Mouse (Mus musculus): ENCODE measurements around the gene Ss18l1.

The Ss18l1 gene

DNA sequence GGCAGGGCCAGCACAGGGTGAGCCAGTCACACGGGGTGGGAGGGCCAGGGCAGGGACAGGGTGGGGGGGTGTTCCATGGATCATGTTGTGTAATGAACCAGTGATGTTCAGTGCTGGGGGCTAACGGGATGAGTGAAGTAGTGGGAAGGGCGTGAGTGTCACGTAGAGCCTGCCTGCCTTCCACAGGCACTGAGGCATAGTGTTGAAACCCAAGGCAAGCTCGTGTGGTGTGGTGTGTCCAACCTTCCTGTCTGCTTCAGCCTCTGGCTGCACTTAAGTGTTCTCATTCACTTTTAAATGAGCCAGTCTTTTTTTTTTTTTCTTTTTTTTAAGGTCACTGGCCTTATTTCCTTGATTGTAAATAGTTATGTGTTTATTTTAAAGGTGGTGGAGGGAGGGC, 7.6 kb upstream of the Ss18l1 start:
- DNase-seq (ENCODE audit: low spot score in 2 of 2), result no peak

DNA sequence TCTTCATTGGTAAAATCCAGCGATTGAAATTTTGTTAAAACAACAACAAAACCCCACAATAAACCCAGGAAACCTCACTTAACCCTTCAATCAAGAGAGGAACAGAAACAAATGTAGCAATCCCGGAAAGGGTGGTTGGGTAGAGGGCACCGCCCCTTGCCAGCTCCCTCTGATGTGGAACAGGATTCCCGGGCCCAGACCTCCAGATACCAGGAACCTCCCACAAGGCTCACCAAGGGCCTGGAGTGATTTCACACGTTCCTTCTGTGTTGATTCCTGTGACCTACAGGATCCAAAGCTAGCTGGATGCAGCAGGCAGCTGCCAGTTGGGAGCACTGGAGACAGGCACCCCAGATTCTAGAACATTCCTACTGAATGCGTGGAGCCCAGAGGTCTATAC, 1.9 kb upstream of the Ss18l1 start:
- no peak for DNase-seq (ENCODE audit: low spot score in 2 of 2)

DNA sequence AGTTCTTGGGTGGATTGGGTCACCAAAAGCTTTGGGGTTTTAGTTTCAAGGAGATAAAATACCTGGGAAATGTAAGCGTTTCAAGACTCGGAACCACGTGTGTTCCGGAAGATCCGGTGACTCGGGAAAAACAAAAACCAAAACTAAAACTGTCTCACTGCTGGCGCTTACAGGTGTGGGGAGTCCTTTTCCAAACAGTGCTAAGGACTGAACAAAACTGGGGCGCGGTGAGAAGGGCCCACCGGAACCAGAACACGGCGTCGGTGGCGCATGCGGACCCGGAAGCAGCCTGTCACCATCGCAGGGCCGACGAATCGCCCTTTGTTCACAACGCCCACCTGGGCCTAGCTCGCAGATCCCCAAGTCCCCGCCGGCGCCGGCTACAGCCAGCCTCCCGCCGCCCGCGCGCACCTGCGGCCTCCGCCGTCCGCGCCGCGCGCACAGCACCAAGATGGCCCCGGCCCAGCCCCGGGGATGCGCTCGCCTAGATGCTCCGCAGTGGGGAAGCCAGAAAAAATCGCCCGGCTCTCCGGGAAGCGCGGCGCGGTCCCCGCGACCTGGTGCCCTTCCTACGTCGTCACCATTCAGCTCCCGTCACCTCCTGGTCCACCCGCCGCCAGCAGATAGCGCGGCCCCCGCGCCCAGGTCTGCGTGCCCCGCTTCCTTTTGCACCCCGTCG, 593 bp upstream of the Ss18l1 start:
- peak in 1 of 2 experiments; percentile 49 for DNase-seq (ENCODE audit: low spot score in 2 of 2)

DNA sequence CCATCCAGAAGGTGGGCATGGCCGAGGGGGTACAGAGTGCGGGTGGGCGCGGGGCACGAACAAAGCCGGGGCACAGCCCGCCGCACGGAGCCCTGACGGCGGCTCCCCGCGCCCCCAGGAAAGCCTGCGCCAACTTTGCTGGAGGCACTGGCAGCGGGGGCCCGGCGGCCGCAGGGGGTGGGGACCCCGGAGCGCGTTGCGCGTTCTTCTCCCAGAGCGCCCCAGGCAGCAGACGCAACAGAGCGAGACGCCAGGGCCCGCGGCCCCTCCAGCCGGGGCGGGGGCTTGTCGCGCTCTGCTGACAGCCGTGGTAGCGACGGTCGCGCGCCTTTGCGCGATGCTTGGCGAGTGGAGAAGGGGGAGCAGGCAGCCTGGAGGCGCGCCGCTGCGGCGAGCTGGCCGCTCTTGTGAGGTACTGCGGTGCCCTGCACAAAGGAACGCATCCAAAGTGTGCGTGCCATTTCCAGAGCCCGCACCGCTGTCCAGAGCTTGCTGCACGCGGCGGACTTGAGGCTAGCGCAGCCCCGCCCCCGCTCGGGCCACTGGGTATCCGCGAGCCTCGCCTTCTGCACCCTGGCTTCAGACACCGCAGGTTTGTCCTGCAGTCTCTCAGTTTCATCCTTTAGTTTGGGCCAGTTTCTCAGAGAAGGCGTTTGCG, 678 bp downstream of the Ss18l1 start:
- DNase-seq (ENCODE audit: low spot score in 2 of 2), result peak; percentile 80

DNA sequence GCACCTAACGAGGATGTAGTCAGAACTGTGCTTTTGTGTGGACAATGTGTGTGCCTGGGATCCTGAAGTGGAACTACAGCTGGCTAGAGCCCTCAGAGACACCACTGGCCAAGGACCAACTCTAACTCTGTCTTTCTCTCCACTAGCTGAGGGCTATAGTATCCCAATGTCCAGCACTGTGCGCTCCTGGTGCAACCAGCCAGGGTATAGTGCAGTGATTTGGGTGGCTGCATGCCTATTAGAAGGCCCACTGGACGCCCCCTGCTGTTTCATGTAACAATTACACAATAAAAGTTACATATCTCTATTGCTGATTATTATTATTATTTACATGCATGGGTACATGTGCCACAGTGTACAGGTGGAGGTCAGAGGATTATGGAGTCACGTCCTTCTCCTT, 3.0 kb downstream of the Ss18l1 start:
- no peak for DNase-seq (ENCODE audit: low spot score in 2 of 2)

DNA sequence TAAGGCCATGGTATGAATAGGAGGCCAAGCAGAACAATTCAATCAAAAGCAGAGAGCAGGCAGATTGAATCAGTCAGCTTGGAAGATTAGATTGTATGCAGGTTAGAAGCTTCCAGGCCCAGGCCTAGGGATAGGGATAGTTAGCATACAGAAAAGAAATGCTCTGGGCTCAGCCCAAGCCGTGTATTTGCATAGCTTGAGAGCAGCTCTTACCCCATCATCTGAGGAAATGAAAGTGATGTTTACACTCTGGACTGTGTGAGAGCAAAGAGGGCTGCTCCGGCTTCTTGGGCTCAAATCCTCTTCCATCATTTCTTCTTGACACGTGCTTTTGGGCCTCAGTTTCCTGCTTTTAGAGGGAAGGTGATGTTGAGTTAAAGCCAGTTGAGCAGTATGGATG, 5.3 kb downstream of the Ss18l1 start:
- DNase-seq (ENCODE audit: low spot score in 2 of 2), result no peak

DNA sequence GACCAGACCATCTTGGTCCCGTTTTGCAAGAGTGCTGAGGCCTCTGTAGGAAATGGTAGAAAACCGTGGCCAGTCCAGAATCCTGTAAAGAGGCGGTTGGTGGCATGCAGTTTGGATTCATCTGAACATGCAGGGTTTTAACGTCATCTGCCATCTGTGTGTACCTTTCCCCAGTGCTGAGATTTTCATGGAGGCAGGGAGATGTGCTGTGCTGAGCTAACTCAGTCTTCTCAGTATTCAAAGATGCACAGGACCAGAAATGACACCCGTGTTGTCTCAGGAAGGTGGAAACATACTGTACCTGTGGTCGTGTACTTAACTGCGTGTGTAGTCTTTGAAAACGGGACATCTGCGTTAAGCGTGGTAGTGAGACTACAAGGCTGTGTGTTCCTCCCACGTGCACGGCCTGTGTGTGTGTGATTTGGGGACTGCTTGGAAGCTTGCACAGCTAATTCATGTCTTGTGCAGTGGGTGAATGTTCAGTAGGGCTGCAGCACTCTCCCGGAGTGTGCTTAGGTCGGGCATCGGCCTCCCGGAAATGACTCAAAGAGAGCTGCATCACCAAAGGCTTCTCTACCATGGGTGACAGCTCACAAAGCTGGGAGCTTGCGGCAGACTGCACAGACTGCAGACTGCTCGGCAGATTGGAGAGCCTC, 5.8 kb downstream of the Ss18l1 start:
- DNase-seq (ENCODE audit: low spot score in 2 of 2), result no peak

DNA sequence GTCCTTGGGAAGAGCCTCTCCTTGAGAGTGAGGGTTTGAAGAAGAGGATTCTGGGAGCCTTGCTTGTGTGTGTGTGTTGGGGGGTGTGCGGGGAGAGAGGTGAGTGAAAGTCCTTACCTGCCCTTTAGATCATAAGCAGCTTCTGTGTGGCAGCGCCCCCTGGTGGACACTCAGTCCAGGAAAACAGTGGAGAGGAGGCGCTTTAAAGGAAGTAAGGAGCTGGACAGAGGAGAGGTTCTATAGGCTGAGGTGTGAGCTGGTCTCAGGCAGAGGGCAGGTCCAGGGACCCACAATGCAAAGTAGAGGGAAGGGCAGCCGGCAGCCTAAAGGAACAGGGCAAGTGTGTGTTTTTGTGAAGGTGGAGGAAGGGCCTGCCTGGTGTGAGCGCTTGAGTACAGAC, 8.7 kb downstream of the Ss18l1 start:
- peak; percentile 59 to 75 for DNase-seq (ENCODE audit: low spot score in 2 of 2)

DNA sequence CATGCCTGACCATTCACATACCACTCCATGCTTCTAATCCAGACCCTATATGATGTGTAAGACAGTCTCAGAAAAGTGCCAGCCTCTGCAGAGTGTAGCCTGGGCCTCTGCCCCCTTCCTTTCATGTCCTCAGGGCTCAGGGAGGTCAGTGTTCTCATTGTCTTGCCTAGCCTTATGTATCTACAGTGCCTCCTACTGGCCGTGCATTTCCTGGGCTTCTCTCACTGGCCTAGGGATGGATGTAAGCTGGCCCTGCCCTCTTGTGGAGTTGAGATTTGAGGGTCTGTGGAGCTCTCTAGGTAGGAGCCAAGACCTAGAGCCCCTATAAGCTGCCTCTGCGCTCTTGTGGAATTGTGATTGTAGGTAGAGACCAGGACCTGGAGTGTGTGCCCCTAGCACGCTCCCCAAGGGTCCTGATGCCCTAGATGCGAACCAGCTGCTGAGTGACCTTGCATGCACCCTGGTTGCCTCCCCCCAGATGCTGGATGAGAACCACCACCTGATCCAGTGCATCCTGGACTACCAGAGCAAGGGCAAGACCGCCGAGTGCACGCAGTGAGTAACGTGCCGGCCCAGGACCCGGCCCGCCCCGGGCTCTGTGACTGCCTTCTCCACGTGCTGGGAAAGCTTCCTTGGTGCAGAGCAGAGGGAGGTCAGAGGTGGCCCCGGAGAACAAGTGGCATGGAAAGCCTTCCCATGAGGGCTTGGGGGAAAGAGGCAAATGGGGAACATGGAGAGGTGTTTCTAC, 9.9 kb downstream of the Ss18l1 start:
- DNase-seq (ENCODE audit: low spot score in 2 of 2), result no peak

DNA sequence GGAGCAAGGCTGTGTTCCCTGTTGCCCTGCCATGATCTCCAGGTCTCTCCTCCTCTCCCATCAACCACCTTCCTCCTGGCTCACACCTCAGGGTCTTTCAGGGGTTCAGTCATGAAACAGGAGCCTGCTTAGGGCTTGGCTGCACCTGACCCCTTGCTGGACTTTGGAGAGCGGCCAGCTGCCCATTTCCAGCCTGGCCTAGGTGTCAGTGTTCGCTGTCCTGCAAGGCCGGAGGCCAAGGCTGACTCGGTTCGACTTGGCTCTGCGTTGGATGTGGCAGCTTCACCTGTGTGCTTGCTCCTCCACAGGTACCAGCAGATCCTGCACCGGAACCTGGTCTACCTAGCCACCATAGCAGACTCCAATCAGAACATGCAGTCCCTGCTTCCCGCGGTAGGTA, 10.7 kb downstream of the Ss18l1 start:
- no peak for DNase-seq (ENCODE audit: low spot score in 2 of 2)

DNA sequence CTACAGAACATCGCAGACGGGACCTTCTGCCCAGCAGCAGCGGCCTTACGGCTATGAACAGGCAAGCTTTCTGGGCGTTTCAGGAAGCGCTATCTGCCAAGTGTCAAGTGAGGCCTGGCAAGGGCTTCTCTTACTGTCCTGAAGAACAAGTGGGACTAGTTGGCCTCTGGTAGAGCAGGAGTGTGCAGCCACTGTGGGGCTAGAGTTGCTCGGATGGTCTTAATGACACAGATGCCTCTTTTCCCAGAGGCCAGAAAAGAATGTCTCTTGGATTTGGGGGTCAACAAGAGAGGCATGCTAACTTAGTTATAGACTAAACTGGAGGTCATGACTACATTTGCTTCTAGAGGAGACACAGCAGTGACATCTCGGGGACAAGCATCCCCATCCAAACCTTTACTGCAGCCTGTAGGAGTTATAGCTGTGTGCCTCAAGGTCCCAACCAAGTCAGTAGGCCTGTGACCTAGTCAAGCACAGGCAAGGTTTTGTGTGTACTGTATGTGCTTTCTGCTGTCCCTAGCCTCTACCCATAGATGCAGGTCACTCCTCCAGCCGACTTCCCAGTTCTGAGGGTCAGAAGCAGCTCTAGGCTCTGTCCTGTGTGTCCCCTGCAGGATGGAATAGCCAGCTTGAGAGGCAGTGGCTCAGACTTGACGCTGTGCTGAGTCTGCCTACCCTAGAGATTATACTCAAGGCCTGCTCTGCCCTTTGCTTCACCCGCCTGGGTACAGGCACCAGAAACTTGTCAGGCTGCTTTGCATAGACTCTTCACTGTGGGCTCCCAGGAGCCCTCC, 21.2 kb downstream of the Ss18l1 start:
- no peak for DNase-seq (ENCODE audit: low spot score in 2 of 2)

DNA sequence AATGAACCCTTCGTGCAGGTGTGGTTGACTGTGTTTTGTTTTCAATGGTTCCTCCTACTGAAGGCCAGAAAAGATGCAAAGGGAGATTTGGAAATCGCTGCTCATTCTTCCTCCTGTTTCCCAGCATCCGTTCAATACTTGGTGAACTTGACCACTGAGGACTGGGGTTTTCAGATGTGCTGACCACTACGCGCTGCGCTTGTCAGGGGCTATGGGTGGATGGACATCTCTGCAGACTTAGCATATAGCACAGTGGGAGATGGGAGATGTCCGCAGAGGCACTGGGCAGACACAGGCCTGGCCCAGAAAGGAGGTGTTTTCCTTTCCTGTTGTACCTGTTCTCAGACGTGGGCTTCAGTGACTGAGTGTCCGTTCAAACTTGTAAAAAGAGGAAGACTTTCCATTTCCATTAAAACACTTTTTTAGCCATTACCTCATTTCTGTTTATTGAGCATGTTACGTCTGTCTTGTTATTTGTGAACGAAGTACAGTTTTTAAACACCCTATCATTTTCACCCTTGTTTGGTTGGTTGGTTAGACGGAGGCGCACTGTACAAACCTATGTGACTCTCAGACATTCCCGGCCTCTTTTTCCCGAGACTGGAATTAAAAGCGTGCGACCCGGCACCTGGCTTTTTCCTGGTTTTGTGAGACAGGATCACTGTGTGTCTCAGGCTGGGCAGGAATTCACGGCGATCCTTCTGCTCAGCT, 27.6 kb downstream of the Ss18l1 start:
- DNase-seq (ENCODE audit: low spot score in 2 of 2), result no peak

DNA sequence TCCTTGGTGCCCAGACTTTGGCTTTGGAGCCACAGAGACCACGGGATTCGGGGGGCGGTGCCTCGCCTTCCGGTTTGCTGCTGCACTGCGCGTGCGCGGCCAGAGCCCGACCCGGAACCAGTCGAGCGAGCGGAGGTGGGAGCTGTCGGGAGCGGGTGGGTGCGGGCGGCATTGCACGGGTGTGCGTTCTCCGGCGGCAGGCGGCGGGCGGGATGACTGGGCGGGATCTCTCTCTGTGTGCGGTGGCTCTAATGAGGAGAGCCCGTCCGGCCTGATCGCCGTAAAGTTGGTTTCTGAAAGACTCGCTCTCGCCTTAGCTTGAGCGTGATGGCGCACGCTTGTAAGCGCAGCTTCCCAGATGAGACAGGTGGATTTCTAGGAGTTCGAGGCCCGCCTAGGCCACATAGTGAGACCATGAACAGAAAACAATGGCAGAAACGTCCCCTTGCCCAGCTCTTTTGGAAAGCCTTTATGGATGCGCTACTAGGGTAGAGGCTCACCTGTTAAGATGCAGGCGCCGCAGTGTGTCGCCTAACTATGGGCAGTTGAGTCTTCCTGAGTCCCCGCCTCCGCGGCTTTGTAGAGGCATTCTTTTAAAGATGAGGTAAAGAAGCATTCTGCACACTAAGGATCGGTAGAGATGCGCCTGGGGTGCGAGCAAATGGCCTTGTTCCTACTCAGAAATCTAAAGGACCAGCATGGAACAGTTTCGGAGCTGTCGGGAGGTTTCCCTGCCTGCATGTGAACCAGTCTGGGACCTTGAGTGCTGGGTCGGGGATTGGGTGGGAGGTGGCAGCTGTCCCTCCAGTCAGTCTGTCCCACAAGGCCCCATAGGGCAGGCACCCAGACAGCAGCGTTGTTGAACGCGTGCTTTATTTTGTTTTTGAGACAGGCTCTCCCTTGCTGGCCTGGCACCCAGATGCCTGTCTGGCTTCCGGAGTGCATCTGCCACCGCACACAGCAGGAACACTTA, 28.5 kb downstream of the Ss18l1 start, which contains the start of gene Mtg2:
Mtg2 (plus strand) TSS at position 108 of the 973 bp plus-strand sequence.
- DNase-seq (ENCODE audit: low spot score in 2 of 2), result peak; percentile 90 to 96

DNA sequence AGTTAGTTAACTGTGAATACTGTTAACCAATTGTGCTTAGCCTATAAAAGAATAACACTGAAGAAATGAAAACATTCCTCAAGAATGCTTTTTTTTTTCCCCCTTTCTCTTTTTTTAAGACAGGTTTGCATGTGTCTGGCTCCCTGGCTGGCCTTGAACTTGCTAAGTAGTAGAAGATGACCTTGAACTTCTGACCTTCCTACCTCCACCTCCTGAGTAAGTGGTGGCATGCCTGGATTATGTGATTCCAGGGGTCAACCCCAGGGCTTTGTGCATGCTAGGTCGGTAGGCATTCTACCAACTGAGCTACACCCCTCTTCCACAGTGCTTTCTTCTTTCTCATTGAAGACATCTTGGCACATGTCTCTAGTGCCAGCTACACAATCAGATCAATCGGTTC, 29.4 kb downstream of the Ss18l1 start:
- DNase-seq (ENCODE audit: low spot score in 2 of 2), result no peak

DNA sequence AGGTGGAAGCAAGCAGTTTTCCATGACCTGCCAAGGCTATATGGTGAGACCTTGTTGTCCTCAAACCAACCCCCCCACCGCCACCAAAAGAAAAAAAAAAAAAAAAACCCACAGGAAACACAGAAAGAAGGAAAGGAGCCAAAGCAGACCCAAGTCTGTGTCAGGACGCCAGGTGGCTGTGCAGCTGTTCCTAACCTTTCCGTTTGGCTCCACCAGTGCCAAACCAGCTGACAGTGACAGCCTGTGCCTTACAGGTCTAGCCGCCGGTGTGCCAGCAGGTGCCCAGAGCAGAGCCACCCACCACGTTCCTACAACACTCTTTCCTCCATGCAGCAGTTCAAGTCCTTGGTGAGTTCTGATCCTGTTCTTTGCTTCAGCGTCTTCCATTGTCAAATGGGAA, 30.6 kb downstream of the Ss18l1 start:
- no peak for DNase-seq (ENCODE audit: low spot score in 2 of 2)

DNA sequence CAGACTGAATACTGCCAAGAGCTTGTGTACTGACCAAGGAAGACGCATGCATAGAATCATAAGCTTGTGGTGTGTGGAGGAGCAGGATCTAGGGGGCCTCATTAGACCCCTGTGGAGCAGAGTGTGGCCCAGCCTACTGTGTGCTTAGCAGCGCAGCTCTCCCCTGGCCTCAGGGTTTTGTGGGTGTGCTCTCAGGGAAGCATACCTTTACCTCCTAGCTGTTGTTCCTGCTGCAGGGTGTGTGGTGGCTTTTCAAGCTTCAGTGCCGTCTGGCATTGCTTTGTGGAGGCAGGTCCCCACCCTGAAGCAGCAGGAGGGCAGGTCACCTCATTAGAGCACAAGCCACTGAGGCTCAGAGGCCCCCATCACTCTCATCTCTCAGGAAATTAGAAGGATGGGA, 35.3 kb downstream of the Ss18l1 start:
- no peak for DNase-seq (ENCODE audit: low spot score in 2 of 2)

DNA sequence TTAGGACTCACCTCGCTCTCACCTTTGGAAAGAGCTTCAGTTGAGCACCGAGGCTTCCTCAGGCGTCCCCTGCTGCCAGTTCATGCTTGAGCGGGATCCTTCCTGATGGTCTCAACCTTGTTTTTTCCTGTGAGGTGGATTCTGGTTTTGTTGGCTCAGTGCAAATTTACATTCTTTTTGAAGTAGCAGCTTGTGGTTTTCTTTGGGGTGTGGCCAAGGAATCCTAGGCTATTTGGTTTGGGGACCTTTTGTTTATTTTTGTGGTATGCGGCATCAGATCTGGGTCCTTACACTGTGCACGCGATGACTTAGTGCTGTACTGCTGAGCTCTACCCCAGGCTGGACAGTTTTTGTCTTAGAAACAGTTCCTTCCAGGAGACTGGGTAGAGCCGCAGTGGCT, 38.4 kb downstream of the Ss18l1 start:
- no peak for DNase-seq (ENCODE audit: low spot score in 2 of 2)

DNA sequence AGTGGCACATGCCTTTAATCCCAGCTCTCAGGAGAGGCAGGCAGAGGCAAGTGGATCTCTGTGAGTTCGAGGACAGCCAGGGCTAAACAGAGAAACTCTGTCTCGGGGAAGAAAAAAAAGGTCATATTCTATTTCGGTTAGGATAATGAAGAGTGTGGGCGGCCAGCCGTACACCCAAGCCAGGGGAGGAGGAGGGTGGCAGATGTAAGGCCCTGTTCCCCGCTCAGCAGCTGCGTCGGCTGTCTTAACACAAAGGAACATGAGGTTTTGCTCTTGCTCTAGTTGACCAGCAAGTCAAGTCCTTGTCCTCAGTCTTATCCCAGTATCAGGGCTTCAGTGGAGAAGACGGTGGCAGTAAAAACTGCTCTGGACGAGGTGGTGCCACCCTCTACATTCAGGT, 40.8 kb downstream of the Ss18l1 start:
- DNase-seq (ENCODE audit: low spot score in 2 of 2), result no peak

DNA sequence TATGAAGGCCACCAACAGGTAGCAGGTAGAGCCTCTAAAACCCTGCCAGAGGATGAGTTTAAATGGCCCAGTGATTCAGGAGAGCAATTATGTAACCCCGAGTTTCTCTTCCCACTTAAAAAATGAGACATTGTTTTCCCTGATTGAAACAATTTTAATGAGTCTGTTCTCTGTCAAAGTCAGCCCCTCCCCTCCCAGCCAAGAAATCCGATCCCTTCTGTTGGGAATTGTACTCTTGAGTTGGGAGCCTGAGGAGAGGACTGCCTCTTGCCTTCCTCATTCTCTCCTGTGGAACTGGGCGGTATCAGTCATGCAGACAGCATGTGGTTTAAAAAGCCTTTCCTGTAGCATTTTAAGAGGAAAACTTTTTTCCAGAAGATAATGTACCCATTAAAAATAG, 42.3 kb downstream of the Ss18l1 start:
- DNase-seq (ENCODE audit: low spot score in 2 of 2), result no peak

All from frontal cortex, postnatal 10 days (tissue).